Mouse (Mus musculus) heart, embryonic 14.5 days (tissue): ENCODE measurements around the gene Itgad. TPM values are rescaled to one million over a fixed set of nuclear protein-coding genes. Genes with fewer than 3 reads are reported as not detected.

ENCODE experiments used
- ATAC-seq: fragments of 200-750 bp; cut with Nextera tagmentation; 2 replicates; pipeline ENCODE4 v1.8.0; 2017; ENCODE audit warnings: low read depth, moderate TSS enrichment; ENCODE audit not compliant: insufficient number of reproducible peaks, insufficient read depth, low FRiP score
- H3K27ac ChIP-seq, 2 experiments: fragments of 200-500 bp in 1 of 2; fragments of 300-500 bp in 1 of 2; sonication (generic) in 1 of 2; replicated peaks in 1 of 2; 2 replicates each; pipeline ENCODE4 v1.5.1; 2012 to 2014; ENCODE audit warnings: low read depth in 2 of 2, low read length in 2 of 2, control low read depth in 1 of 2, mild to moderate bottlenecking in 1 of 2, mixed read lengths in 1 of 2; ENCODE audit not compliant: control insufficient read depth in 1 of 2, insufficient read depth in 1 of 2
- H3K27me3 ChIP-seq: fragments of 300-500 bp; sonication (generic); 2 replicates; pipeline ENCODE4 v1.6.1; 2014; ENCODE audit warnings: mild to moderate bottlenecking, low read length, control low read depth; ENCODE audit not compliant: control insufficient read depth, insufficient read depth
- H3K36me3 ChIP-seq: fragments of 300-500 bp; sonication (generic); 2 replicates; pipeline ENCODE4 v1.6.1; 2014; ENCODE audit warnings: mild to moderate bottlenecking, control low read depth, low read length, mixed read lengths; ENCODE audit not compliant: control insufficient read depth, insufficient read depth
- H3K4me1 ChIP-seq, 2 experiments: fragments of 200-500 bp in 1 of 2; fragments of 300-500 bp in 1 of 2; sonication (generic) in 1 of 2; 2 replicates each; pipeline ENCODE4 v1.6.1; 2012 to 2014; ENCODE audit warnings: low read length in 2 of 2, control low read depth in 1 of 2, mixed read lengths in 1 of 2; ENCODE audit not compliant: control insufficient read depth in 2 of 2, insufficient read depth in 2 of 2
- H3K4me2 ChIP-seq: fragments of 300-500 bp; sonication (generic); 2 replicates; pipeline ENCODE4 v1.6.1; 2014; ENCODE audit warnings: mild to moderate bottlenecking, low read length
- H3K4me3 ChIP-seq, 2 experiments: fragments of 200-500 bp in 1 of 2; fragments of 300-500 bp in 1 of 2; sonication (generic) in 1 of 2; 2 replicates each; pipeline ENCODE4 v1.5.1; 2012 to 2014; ENCODE audit warnings: low read length in 2 of 2, mild to moderate bottlenecking in 2 of 2, control low read depth in 1 of 2, low read depth in 1 of 2, moderate library complexity in 1 of 2; ENCODE audit not compliant: control insufficient read depth in 1 of 2, insufficient read depth in 1 of 2
- H3K9ac ChIP-seq: fragments of 300-500 bp; sonication (generic); 2 replicates; pipeline ENCODE4 v1.6.1; 2014; ENCODE audit warnings: mild to moderate bottlenecking, low read length
- H3K9me3 ChIP-seq: fragments of 300-500 bp; sonication (generic); 2 replicates; pipeline ENCODE4 v1.6.1; 2016; ENCODE audit warnings: low read length, control low read depth; ENCODE audit not compliant: control insufficient read depth
- WGBS: fragments of 180-500 bp; shearing (Covaris S2); extraction: QIAGEN DNeasy Blood & Tissue Kit; methylation state at CpG from one replicate; pipeline ENCODE4 v1.1.7; 2014; 5-methylcytosine and 5-hydroxymethylcytosine counted together
- polyA plus RNA-seq: library from polyadenylated mRNA; unstranded; fragments of >200 nt; fragmentation: Nextera tagmentation; extraction: Ambion mirVana; gene quantifications from 2 replicates; pipeline ENCODE4 v1.2.1, GENCODE M21; 2014

The Itgad gene
- polyA plus RNA-seq, 1 experiment from 2014 or later = 0.45 TPM

GRCm38 (mm10) chr7:128271496-128271895, 117.3 kb downstream of the Itgad start:
- Histone ChIP-seq H3K27ac (no peak overlapping the region), H3K27me3 (no peaks in the 10 kb centered on the region), H3K9me3 (no peaks in the 10 kb centered on the region), H3K36me3 (peaks cover 51% of the 10 kb centered on the region), H3K4me2 (no peak overlapping the region), H3K4me3 (no peak overlapping the region), H3K4me1 (peaks cover 0 to 7% of the 10 kb centered on the region in 2 experiments; a peak in 3 of 4 replicates), H3K9ac (no peak overlapping the region)
- WGBS = 93% methylated on average over 9 of the region's 9 CpGs
- ATAC-seq = no peak

Other genes with a start within 250 kb of the Itgad start
- gene Kat8, start 241.9 kb upstream of the Itgad start, polyA plus RNA-seq = 28.3 and 28.7 TPM in 2 replicates
- gene Prss8, start 224.3 kb upstream of the Itgad start, polyA plus RNA-seq = 0.23 and 0.62 TPM in 2 replicates
- gene Prss36, start 207.7 kb upstream of the Itgad start, polyA plus RNA-seq = 9.2 and 10.1 TPM in 2 replicates
- 40.6 and 41.0 TPM in 2 replicates for gene Fus, start 186.9 kb upstream of the Itgad start, polyA plus RNA-seq
- 58.6 and 59.9 TPM in 2 replicates for gene Pycard, start 160.5 kb upstream of the Itgad start, polyA plus RNA-seq
- gene Trim72, start 150.4 kb upstream of the Itgad start, polyA plus RNA-seq = 0.38 and 0.54 TPM in 2 replicates
- gene Itgam, start 91.7 kb upstream of the Itgad start, polyA plus RNA-seq = 0.63 and 0.82 TPM in 2 replicates
- not detected in 2 replicates for gene Gm49368, start 91.7 kb upstream of the Itgad start, polyA plus RNA-seq
- 0.14 and 0.35 TPM in 2 replicates for gene Itgax, start 24.8 kb upstream of the Itgad start, polyA plus RNA-seq
- gene Cox6a2, start 52.0 kb downstream of the Itgad start, polyA plus RNA-seq = 917 and 1,008 TPM in 2 replicates
- 8.2 and 8.5 TPM in 2 replicates for gene Armc5, start 83.0 kb downstream of the Itgad start, polyA plus RNA-seq
- 6.4 and 7.4 TPM in 2 replicates for gene 9130023H24Rik, start 83.7 kb downstream of the Itgad start, polyA plus RNA-seq
- 147 and 153 TPM in 2 replicates for gene Tgfb1i1, start 92.4 kb downstream of the Itgad start, polyA plus RNA-seq
- 0.22 and 0.36 TPM in 2 replicates for gene Slc5a2, start 111.3 kb downstream of the Itgad start, polyA plus RNA-seq
- 15.1 and 16.3 TPM in 2 replicates for gene BC017158, start 143.8 kb downstream of the Itgad start, polyA plus RNA-seq